Mouse (Mus musculus) stomach, adult 2 months (tissue): Measurements from ENCODE around the gene Nap1l4. TPM values are rescaled to one million over a fixed set of nuclear protein-coding genes. Genes with fewer than 3 reads are reported as not detected.

Source experiments
- polyA plus RNA-seq: library from polyadenylated mRNA; depleted of rRNA; stranded (reverse); fragments of >200 nt; gene quantifications from 2 replicates; pipeline ENCODE4 v1.2.3, GENCODE M21; 2012; rRNA removed

Nap1l4 gene
- 17.7 and 19.0 TPM in 2 replicates for polyA plus RNA-seq

DNA sequence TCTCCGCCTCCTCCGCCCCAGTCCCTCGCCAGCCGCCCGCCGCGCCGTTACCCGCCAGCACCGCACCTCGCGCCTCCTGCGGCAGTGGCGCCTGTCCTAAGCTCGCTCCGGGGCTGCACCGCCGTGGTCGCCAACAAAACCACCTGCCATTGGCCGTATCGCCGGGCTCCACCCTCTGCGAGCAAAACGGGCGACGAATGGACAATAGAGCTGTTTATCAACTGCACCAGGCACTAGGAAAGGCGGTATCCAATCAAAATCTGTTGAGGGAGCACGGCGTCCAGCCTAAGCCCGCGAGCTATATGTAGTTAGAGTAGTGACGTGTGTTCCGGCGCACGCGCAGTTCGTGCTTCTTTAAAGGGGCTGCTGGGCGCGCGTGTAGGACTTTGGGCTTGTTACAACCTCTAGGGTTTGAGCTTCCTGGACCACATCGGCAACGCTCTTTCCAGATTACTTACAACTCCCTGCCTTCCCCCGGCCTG, at the start of gene Nap1l4:
Gene Nap1l4, minus strand, starts transcription at position 131 of the 482 bp plus-strand sequence.

DNA sequence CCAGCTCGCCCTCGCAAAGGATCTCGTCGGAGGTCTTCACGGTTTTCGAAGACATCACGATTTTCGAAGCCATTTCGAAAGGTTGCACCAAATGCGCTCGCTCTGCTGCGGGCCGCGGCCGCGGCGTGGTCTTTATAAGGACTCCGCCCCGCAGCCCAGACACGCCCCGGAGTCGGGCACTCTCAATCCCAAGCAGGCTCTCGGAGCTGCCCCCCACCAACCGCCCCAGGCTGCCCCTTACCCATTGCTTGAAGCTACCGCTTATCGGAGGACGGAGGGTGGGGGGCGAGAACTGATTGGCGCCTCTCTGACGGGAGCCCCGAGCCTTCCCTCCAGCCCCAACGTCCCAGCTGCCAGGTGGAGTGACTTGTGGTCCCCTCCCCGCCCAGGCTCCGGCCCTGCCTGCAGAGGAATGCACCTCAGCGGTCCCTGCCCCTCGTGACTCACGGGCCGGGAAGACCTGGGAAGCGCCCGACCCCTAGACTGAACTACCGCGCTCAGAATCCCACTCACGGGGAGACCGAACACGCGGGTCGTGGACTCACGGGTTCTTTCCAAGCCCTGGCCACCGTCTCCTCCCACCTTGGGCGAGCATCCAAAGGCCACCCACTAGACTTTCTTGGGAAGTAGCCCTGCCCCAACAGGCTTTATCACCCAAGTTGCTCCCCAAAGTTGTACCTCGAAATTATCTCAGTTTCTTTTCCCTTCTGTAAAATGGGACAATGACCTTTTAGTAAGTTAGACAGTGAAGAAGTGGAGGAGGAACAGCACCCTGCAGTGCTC, 46.3 kb downstream of the Nap1l4 start, which contains the start of gene Phlda2:
Gene Phlda2, minus strand, starts transcription at position 733 of the 783 bp plus-strand sequence.

DNA sequence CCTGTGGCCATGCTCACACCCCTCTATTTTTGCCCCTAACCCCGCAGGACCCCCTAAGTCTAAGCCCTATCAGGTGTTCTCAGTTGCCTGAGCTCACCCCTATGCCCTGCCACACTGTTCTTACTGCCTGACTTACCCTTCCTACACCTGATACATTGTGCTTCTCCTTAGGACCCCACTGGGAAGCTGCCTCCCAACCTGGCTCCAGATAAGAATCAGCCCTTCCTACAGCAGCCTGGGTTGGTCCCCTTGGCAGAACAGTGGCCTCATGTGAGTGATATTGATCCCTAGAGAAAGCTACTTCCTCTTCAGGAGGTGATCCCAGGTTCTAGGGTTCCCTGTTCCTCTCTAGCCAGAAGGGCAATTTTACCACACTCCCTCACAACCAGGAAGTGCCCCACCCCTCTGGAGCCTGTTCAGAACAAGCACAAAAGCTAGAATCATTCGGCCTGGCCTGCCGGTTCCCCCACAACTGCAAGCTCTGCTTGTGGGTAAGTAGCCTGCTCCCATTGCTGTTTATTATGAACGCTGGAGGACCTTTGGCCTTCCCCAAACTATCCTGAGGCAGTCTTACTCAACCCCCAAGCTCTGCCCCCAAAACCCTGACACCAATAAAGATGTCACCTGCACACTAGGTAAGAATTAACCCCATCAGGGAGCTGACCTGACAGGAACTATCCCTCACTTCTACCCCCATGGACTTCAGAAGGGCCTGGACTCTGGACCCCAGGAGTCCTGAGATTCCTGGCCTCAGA, 75.4 kb downstream of the Nap1l4 start, which contains the start of gene Slc22a18:
Gene Slc22a18, plus strand, starts transcription at position 390 of the 755 bp plus-strand sequence.

Other genes starting within 250 kb of the Nap1l4 start
- 23.0 and 26.4 TPM in 2 replicates for gene Cdkn1c, start 88.1 kb downstream of the Nap1l4 start, polyA plus RNA-seq
- 141 and 164 TPM in 2 replicates for gene Slc22a18, start 75.4 kb downstream of the Nap1l4 start, polyA plus RNA-seq
- 15.9 and 25.8 TPM in 2 replicates for gene Phlda2, start 46.0 kb downstream of the Nap1l4 start, polyA plus RNA-seq
- 9.1 and 10.4 TPM in 2 replicates for gene Cars, start 51.0 kb upstream of the Nap1l4 start, polyA plus RNA-seq
- 0.02 and 0.08 TPM in 2 replicates for gene Tnfrsf26, start 79.6 kb upstream of the Nap1l4 start, polyA plus RNA-seq
- 1.0 and 1.8 TPM in 2 replicates for gene Tnfrsf22, start 100.6 kb upstream of the Nap1l4 start, polyA plus RNA-seq
- 1.4 and 1.9 TPM in 2 replicates for gene Tnfrsf23, start 136.8 kb upstream of the Nap1l4 start, polyA plus RNA-seq
- 35.9 and 37.1 TPM in 2 replicates for gene Osbpl5, start 207.9 kb upstream of the Nap1l4 start, polyA plus RNA-seq
- 0.05 TPM in 1 of 2 replicates, not detected in the other for gene Mrgprg, start 217.9 kb upstream of the Nap1l4 start, polyA plus RNA-seq
- 1.1 and 1.8 TPM in 2 replicates for gene Mrgpre, start 235.4 kb upstream of the Nap1l4 start, polyA plus RNA-seq